In genomic region chr19:6418233-6418879, GRCm38 (mm10) we compare ENCODE assay signal across 8 mouse cellular contexts. TPM values are rescaled to one million over a fixed set of nuclear protein-coding genes. Genes with fewer than 3 reads are reported as not detected.
DNase-seq lines count a peak whose midpoint lies in the region; ATAC-seq lines count a peak whose summit lies in the region.

Gene Nrxn2, plus strand, starts transcription at chr19:6418731.

- WGBS in forebrain, embryonic 13.5 days: 0% methylated on average over 34 of the region's 46 CpGs
- WGBS in large intestine, adult 2 months: under 1% methylated on average over 46 of the region's 46 CpGs
- WGBS in liver, embryonic 16.5 days (ENCODE audit: insufficient replicate concordance): 2% methylated on average over 46 of the region's 46 CpGs
- under 1% methylated on average over 46 of the region's 46 CpGs for WGBS in neural tube, embryonic 13.5 days

- peak within 1 kb of the TSS; percentile 86 for H3K27ac ChIP-seq in forebrain, embryonic 13.5 days
- no peak within 1 kb of the TSS for H3K27ac ChIP-seq in liver, embryonic 16.5 days (ENCODE audit: low read length)
- H3K27ac ChIP-seq in neural tube, embryonic 13.5 days (replicated peaks): peak within 1 kb of the TSS; percentile 94

- H3K36me3 ChIP-seq in forebrain, embryonic 13.5 days (ENCODE audit: poor library complexity, severe bottlenecking): no peaks in the 10 kb centered on the region
- H3K36me3 ChIP-seq in liver, embryonic 16.5 days (ENCODE audit: control insufficient read depth, insufficient read depth): no peaks in the 10 kb centered on the region
- H3K36me3 ChIP-seq in neural tube, embryonic 13.5 days: no peaks in the 10 kb centered on the region

- peak; percentile 93 for DNase-seq in ES-CJ7 (ENCODE audit: low read depth, low spot score)
- DNase-seq in heart, postnatal 10 days: peak; percentile 83 to 84
- DNase-seq in large intestine, adult 2 months (ENCODE audit: low read depth, low spot score): peak; percentile 38
- DNase-seq in telencephalon, adult 2 months (ENCODE audit: low read depth, low spot score): peak; percentile 91

- intact Hi-C loops in heart, postnatal 10 days (cut with DNase I): loop anchor here (1.0 kb wide), 1 partner anchor 34 kb away; no protein-coding TSS in a partner anchor

- H3K4me1 ChIP-seq in forebrain, embryonic 13.5 days: peaks cover 74% of the 10 kb centered on the region
- H3K4me1 ChIP-seq in liver, embryonic 16.5 days (ENCODE audit: control insufficient read depth, low read depth, low read length): peaks cover 4% of the 10 kb centered on the region
- peaks cover 75% of the 10 kb centered on the region for H3K4me1 ChIP-seq in neural tube, embryonic 13.5 days (replicated peaks)

- H3K9ac ChIP-seq in forebrain, embryonic 13.5 days: peak within 1 kb of the TSS; percentile 86
- H3K9ac ChIP-seq in liver, embryonic 16.5 days (ENCODE audit: low read depth, low read length): peak within 1 kb of the TSS; percentile 31; the same call in 1 of the 2 replicates
- H3K9ac ChIP-seq in neural tube, embryonic 13.5 days: peak within 1 kb of the TSS; percentile 86

- H3K9me3 ChIP-seq in forebrain, embryonic 13.5 days (replicated peaks): no peaks in the 10 kb centered on the region
- no peaks in the 10 kb centered on the region for H3K9me3 ChIP-seq in liver, embryonic 16.5 days (replicated peaks; ENCODE audit: control insufficient read depth, low read length)
- H3K9me3 ChIP-seq in neural tube, embryonic 13.5 days: no peaks in the 10 kb centered on the region

- ATAC-seq in cerebellum, adult (ENCODE audit: insufficient number of reproducible peaks, low FRiP score, low TSS enrichment): peak; percentile 91
- ATAC-seq in forebrain, embryonic 13.5 days: peak; percentile 94
- peak; percentile 78 for ATAC-seq in liver, embryonic 16.5 days (ENCODE audit: low read depth)
- peak; percentile 91 for ATAC-seq in neural tube, embryonic 13.5 days (ENCODE audit: low read depth)

- H3K27me3 ChIP-seq in forebrain, embryonic 13.5 days: peaks cover 17% of the 10 kb centered on the region
- peaks cover 44% of the 10 kb centered on the region for H3K27me3 ChIP-seq in liver, embryonic 16.5 days (ENCODE audit: control insufficient read depth, insufficient read depth, low read depth, low read length)
- H3K27me3 ChIP-seq in neural tube, embryonic 13.5 days: peaks cover 29% of the 10 kb centered on the region; the same call in 1 of the 2 replicates

- H3K4me2 ChIP-seq in forebrain, embryonic 13.5 days: peak within 1 kb of the TSS; percentile 80
- peak within 1 kb of the TSS; percentile 79 for H3K4me2 ChIP-seq in liver, embryonic 16.5 days (ENCODE audit: low read depth, low read length)
- peak within 1 kb of the TSS; percentile 81 for H3K4me2 ChIP-seq in neural tube, embryonic 13.5 days

- H3K4me3 ChIP-seq in forebrain, embryonic 13.5 days: peak within 1 kb of the TSS; percentile 67
- peak within 1 kb of the TSS; percentile 55 for H3K4me3 ChIP-seq in liver, embryonic 16.5 days (ENCODE audit: low read depth, low read length)
- H3K4me3 ChIP-seq in neural tube, embryonic 13.5 days: peak within 1 kb of the TSS; percentile 66

RNA-seq across cellular contexts. Expression of gene Nrxn2, which starts in this region (rescaled TPM):
- polyA plus RNA-seq in forebrain, embryonic 13.5 days (2015; fragmentation: Nextera tagmentation; extraction: Ambion mirVana): 16.9 and 18.1 TPM in 2 replicates
- total RNA-seq in heart, postnatal 10 days (2021): 1 to 10 TPM; 4.4 to 5.5 TPM
- polyA plus RNA-seq in large intestine, adult 2 months (2012; rRNA removed): 1.5 and 2.1 TPM in 2 replicates
- polyA plus RNA-seq in liver, embryonic 16.5 days (2015; fragmentation: Nextera tagmentation; extraction: Ambion mirVana): 0.39 and 0.50 TPM in 2 replicates
- 24.0 and 28.9 TPM in 2 replicates for polyA plus RNA-seq in neural tube, embryonic 13.5 days (2015; fragmentation: Nextera tagmentation; extraction: Ambion mirVana)

Comparison
In these comparisons a context has a peak if more than half of its experiments do, and no peak if none do; other contexts are left out.
1. Peak in ATAC-seq, H3K4me3 ChIP-seq, H3K9ac ChIP-seq and H3K4me2 ChIP-seq in liver, embryonic 16.5 days; RNA of the gene not detected or under 1 TPM.
2. DNase-seq: peak in every context shown above with its lines; median percentile 93 in ES-CJ7; 91 in telencephalon, adult 2 months; 84 in heart, postnatal 10 days; 38 in large intestine, adult 2 months.
3. H3K9ac ChIP-seq: peak in every context shown above with its lines; median percentile 86 in forebrain, embryonic 13.5 days; 86 in neural tube, embryonic 13.5 days; 31 in liver, embryonic 16.5 days.